Mouse (Mus musculus): Measurements from ENCODE around the gene Cry2.
A peak's percentile ranks its signal among the peaks of the same experiment; 100 is the strongest.
"Not testable (repeated sequence)": the region's sequence is repeated elsewhere in the genome, so short reads cannot be mapped to it uniquely, and the experiment has no call there.

Gene Cry2

GRCm38 (mm10) chr2:92421723-92422387, 12.0 kb downstream of the Cry2 start:
- DNase-seq = no peak

GRCm38 (mm10) chr2:92411705-92412104, 22.1 kb downstream of the Cry2 start:
- no peak for DNase-seq

DNA sequence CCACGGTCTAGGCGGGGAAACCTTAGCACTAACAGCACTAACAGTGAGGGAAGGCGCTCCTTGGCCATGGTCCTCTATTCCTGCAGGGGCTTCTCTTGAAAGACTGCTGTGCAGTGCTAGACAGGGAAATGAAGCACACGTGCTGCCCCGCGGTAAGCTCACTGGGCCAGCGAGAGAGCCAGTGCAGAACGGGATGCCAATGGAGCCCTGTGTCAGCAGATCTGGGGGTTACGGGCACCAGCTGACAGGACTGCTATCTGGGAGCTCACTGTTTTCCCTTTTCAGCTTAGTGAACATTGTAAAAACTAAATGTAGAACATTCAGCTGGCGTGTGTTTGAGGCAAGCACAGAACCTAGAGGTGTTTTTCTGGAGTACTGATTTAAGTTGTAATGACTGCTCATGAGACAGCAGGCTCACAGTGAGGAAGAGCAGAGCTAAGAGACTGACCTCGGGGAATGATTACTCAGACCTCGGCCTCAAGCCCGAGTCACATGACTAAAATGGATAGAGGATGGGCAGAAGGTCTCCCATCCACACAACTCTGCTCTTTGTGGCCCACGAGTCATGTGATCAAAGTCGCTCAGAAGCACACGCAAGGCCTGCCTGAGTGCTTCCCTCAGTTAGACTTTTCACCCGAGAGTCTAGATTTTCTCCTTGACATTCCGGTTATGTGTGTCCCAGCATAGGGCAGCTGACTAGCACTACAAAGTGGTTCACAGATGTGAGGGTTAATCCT, 25.4 kb downstream of the Cry2 start:
- no peak for DNase-seq

DNA sequence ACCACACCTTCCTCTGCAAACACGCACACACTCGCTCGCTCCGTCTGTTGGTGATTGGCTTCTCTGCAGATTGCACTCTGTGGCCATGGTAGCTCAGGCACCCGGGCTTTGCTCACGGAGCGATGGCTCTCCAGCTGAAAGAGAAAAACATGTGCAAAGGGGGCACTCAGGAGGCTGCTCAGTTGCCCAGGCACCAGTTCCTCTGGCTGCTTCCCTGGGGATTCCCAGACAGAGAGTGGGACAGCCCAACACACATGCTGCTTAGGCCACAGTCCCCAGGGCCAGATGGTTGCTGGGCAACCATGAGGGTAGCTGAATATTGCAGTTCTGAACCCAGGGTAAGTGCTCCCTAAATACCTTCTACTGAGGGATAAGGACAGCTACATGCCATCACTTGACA, 28.2 kb downstream of the Cry2 start:
- DNase-seq = no peak

DNA sequence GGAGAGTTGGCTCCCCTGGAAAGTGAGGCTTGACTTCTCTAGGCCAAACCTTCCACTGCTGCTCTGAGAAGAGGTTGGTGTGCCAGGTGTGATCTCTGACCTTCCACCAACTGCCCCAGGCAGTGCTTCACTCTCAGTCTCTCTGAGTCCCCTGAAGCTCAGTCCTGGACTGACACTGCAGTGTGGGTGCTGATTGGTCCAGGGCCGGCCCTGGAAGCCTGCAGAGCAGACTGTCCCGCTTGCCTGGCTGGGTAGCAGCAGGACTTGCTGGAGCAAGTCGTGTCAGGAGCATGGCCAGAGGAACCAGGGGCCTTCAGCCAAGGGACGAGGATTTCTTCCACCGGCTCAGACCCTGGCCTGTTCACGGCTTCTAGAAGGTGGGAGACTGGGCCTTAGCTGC, 29.1 kb downstream of the Cry2 start:
- no peak for DNase-seq

GRCm38 (mm10) chr2:92403776-92404319, 30.0 kb downstream of the Cry2 start:
- no peak for DNase-seq

GRCm38 (mm10) chr2:92402591-92403326, 31.1 kb downstream of the Cry2 start:
- DNase-seq = no peak

- no peak for DNase-seq
These were observed 32.7 kb downstream of the Cry2 start, which contains the start of gene Mapk8ip1 for GRCm38 (mm10) chr2:92401091-92401561. Gene Mapk8ip1, minus strand, starts transcription at chr2:92401263.

DNA sequence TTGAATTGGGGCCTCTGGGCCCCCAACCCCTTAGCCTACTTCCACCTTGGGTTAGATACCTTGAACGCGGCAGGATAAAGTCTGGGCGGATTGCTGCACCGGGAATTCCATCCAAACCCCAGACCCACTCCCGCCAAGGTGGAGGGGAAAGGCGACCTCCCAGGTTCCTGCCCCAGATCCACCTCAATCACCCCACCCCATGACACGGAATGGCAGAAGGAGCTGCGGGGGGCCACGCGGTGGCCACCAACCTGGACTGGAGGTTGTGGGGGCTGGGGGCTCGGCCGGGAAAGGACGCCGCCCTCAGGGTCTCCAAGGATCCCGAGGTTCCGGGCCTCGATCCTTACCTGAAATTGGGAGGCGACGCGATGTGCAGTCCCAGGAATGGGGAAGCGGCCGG, 33.2 kb downstream of the Cry2 start:
- DNase-seq = no peak

DNA sequence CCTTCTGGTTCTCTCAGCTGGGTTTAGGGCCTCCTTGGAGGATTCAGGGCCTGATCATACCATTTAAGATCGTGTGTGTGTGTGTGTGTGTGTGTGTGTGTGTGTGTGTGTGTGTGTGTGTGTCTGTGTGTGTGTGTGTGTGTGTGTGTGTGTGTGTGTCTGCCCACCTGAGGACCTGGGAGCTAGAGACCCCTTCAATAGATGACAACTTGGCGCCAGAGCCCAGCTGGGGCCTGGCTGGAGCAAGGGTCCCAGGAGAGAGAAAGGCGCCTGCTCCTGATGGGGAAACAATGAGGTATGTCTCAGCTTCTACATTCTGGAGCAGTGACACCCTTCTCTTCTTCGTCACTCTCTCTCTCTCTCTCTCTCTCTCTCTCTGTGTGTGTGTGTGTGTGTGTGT, 34.0 kb downstream of the Cry2 start:
- DNase-seq = not testable (repeated sequence)

DNA sequence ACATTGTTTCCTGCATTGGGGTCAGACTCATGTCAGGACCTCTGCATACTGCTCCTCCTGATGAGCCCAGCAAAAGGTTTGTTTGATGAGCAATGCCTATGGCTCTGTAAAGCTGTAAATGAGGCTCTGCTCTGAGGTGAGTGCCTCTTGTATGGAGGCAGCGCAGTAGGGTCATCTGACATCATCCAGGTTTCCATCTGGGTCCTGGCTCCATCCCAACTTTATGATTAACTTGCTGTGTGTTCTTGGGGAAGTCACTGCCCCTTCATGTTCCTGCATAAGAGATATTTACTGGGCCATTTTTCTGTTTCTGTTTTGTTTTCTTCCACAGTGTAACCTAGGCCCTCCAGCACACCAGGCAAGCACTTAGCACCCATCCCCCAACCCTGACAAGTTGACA, 36.4 kb downstream of the Cry2 start:
- no peak for DNase-seq

- no peak for DNase-seq
These were observed 38.3 kb downstream of the Cry2 start for GRCm38 (mm10) chr2:92395535-92395934.

DNA sequence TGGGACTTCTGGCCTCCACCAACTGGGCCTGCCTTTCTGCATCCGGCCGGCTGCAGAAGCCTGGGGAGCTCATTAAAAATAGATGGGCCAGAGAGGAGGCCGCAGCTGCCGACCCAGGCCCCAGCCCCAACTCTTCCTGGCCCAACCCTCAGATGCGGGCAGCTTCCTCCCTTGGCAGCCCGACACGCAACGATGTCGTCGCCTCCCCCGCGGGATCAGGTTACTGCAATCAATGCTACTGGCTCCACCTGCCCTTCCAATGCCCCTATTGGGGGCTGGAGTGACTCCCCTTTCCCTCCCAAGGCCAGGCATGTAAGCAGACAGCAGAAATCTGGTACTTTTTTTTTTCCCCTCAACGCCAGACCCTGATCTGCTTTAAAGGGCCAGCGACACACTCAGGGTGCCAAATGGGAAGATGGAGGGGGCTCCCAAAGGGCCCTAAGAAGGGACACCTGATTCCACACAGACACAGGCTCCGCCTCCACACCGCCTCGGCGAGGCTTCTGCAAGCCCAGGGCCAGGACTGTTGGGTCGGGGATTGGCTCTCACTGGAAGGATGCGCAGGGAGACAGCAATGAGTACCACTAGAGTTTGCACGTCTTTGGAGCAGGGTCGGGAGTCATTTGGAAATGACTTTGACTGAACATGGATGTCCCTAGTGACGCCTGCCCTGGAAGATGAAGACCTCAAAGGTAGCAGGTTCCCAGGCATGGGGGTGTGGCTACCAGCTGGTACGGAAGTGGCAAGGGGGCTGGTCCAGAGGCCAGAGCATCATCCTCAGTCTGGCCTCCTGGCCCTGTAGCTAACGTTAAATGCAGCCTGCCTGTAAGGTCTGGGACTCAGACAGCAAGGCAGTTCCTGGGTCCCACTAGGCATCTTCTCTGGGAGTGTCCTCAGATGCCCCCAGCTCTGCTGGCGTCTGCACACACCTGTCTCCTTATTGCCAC, 41.3 kb downstream of the Cry2 start:
- no peak for DNase-seq

DNA sequence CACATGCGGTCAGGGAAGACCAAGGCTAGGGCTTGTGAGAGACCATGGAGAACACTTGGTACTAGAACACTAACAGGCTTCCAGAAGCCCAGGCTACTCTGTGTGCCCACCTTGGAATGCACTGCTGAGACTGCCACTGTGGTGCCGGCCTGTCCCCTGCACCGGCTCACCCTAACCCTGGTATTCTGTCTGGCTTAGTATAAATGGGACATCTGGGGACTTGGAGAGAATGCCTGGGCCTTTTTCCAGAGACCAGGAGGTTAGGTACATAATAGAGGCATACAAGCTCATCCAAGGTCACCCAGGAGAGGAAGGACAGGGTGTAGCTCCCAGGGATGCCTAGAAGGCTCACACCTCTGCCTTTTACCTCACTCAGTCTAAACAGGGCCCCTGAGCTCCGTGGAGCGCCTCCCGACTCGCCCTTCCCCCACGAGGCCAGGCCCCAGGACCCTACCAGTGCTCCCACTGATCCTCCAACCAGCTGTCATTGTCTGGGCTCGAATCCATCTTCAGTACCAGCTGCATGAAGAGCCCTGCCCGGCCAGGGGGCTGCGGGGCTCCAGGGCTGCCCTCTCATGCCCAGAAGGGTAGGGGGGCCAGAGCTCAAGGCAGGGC, 42.0 kb downstream of the Cry2 start:
- DNase-seq = no peak

- no peak for DNase-seq
These were observed 42.7 kb downstream of the Cry2 start for GRCm38 (mm10) chr2:92391116-92391515.

DNA sequence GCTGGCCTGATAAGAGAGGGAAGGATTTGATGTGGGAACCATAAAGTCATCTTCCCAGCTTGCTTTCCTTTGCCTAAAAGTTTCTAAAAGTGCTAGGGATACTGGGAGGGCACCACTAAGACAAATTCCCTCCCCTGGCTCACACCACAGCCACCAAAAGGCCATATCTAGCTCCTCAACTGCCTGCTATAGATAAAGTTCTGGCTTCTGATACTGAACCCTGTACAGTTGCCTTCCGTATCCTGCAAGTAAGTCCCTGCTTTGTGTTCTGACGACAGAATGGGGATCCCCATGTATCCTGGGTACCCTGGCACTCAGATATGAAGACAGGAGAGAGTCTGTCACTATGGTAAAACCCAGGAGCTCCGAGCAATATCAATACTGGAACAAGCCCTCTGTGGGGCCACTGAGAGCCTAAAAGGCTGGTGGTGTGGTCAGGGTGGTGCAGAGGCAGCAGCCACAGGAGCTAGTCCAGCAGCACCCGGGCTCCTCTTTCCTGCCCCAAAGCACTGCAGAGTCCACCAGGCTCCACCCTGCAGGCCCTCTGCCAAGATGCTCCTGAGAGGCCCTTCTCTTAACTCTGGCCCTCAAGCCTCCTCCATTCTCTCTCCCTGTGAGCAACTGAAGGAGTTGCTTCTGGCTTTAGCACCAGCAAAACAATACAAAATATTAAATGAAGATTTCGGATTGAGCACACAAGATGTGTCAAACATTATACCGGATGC, 43.5 kb downstream of the Cry2 start:
- no peak for DNase-seq

DNA sequence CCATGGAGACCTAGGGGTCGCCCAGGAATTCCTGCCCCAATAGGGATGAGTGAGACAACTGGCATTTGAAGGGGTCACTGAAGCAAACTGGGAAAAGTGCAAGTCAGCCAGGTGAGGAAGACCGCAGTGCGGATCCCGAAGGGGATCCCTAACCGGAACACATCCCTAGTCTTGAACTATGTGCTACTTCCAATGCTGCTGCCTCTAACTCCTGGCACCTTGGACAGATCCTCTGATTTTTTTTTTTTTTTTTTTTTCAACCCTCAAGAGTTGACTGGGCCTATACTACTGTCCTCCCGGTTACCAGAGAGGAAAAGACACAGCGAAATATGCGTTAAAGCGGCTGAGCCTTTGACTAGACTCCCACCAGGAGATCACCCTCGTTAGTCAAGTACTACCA, 44.2 kb downstream of the Cry2 start:
- no peak for DNase-seq

- peak; percentile 51 to 59 for DNase-seq
These were observed 44.8 kb downstream of the Cry2 start for GRCm38 (mm10) chr2:92388891-92389641.

GRCm38 (mm10) chr2:92388081-92388517, 45.7 kb downstream of the Cry2 start:
- no peak for DNase-seq

- no peak for DNase-seq
These were observed 46.2 kb downstream of the Cry2 start for GRCm38 (mm10) chr2:92387646-92388045.

Measured in thymus, postnatal 36 days (tissue).